Mouse (Mus musculus) liver, embryonic 14.5 days (tissue): Measurements from ENCODE around the gene Lmod1. TPM values are rescaled to one million over a fixed set of nuclear protein-coding genes. Genes with fewer than 3 reads are reported as not detected.

ENCODE experiments used
- ATAC-seq: fragments of 200-750 bp; cut with Nextera tagmentation; 2 replicates; pipeline ENCODE4 v1.8.0; 2017; ENCODE audit warnings: moderate number of reproducible peaks, mild to moderate bottlenecking, moderate library complexity; ENCODE audit not compliant: insufficient read depth
- DNase-seq, 3 experiments: peaks; one replicate each; pipeline ENCODE4 v3.0.0-alpha.2; 2012 to 2013; ENCODE audit warnings: low read depth in 3 of 3, low spot score in 3 of 3
- H3K27ac ChIP-seq: fragments of 300-500 bp; sonication (generic); 2 replicates; pipeline ENCODE4 v1.5.1; 2014; ENCODE audit warnings: moderate library complexity, mild to moderate bottlenecking, control low read depth, inconsistent platforms
- H3K27me3 ChIP-seq: fragments of 300-500 bp; sonication (generic); 2 replicates; pipeline ENCODE4 v1.6.1; 2014; ENCODE audit warnings: mild to moderate bottlenecking, low read length, moderate library complexity; ENCODE audit not compliant: control insufficient read depth, insufficient read depth
- H3K36me3 ChIP-seq: fragments of 300-500 bp; sonication (generic); replicated peaks from 2 replicates; pipeline ENCODE4 v1.6.1; 2014; ENCODE audit warnings: low read depth; ENCODE audit not compliant: control insufficient read depth, insufficient read depth
- H3K4me1 ChIP-seq, 2 experiments: fragments of 200-500 bp in 1 of 2; fragments of 300-500 bp in 1 of 2; sonication (generic) in 1 of 2; replicated peaks; 2 replicates each; pipeline ENCODE4 v1.6.1; 2012 to 2014; ENCODE audit warnings: antibody characterized with exemption in 1 of 2, inconsistent platforms in 1 of 2, low read length in 1 of 2; ENCODE audit not compliant: control insufficient read depth in 2 of 2, insufficient read depth in 2 of 2
- H3K4me2 ChIP-seq: fragments of 300-500 bp; sonication (generic); 2 replicates; pipeline ENCODE4 v1.6.1; 2014; ENCODE audit warnings: low read depth, mild to moderate bottlenecking, control low read depth, moderate library complexity
- H3K4me3 ChIP-seq, 2 experiments: fragments of 200-500 bp in 1 of 2; fragments of 300-500 bp in 1 of 2; sonication (generic) in 1 of 2; 2 replicates each; pipeline ENCODE4 v1.5.1; 2012 to 2014; ENCODE audit warnings: low read depth in 2 of 2, low read length in 2 of 2, mild to moderate bottlenecking in 2 of 2, control low read depth in 1 of 2, inconsistent platforms in 1 of 2, moderate library complexity in 1 of 2; ENCODE audit not compliant: insufficient read depth in 1 of 2
- H3K9ac ChIP-seq: fragments of 300-500 bp; sonication (generic); replicated peaks from 2 replicates; pipeline ENCODE4 v1.6.1; 2014; ENCODE audit warnings: mild to moderate bottlenecking, control low read depth, moderate library complexity
- H3K9me3 ChIP-seq: fragments of 300-500 bp; sonication (generic); 2 replicates; pipeline ENCODE4 v1.6.1; 2016; ENCODE audit warnings: low read length, mixed read lengths; ENCODE audit not compliant: control insufficient read depth
- CTCF ChIP-seq: IDR thresholded peaks from 2 replicates; pipeline ENCODE4 v1.5.1; 2016; ENCODE audit warnings: antibody characterized with exemption, low read depth, control low read depth
- EP300 ChIP-seq: IDR thresholded peaks from 2 replicates; pipeline ENCODE4 v1.6.1; 2016; ENCODE audit warnings: antibody characterized with exemption, low read depth
- WGBS: fragments of 180-500 bp; shearing (Covaris S2); extraction: QIAGEN DNeasy Blood & Tissue Kit; methylation state at CpG from one replicate; pipeline ENCODE4 v1.1.7; 2014; ENCODE audit not compliant: insufficient replicate concordance; 5-methylcytosine and 5-hydroxymethylcytosine counted together
- polyA plus RNA-seq, 2 experiments: library from polyadenylated mRNA; depleted of rRNA in 1 of 2; stranded (reverse) in 1 of 2; unstranded in 1 of 2; fragments of >200 nt; fragmentation: Nextera tagmentation in 1 of 2; extraction: Ambion mirVana in 1 of 2; gene quantifications; 2 replicates each; pipeline versions ENCODE4 v1.2.1 to v1.2.3; 2012 to 2014

Lmod1 gene
- polyA plus RNA-seq, 2 experiments, result 0.08 to 0.10 TPM

- H3K4me3 ChIP-seq, result no peak overlapping the region
- H3K4me2 ChIP-seq, result no peak overlapping the region
- whole genome bisulfite sequencing, result 53% methylated on average over 7 of the region's 7 CpGs
- no peak overlapping the region for H3K27ac ChIP-seq
- no peak for DNase-seq
- H3K36me3 ChIP-seq, result peaks cover 72% of the 10 kb centered on the region
- H3K4me1 ChIP-seq, result no peaks in the 10 kb centered on the region
- no peaks in the 10 kb centered on the region for H3K27me3 ChIP-seq
- no peak overlapping the region for H3K9ac ChIP-seq
- no peaks in the 10 kb centered on the region for H3K9me3 ChIP-seq
- TF ChIP-seq EP300 (no peak), CTCF (no peak)
- no peak for ATAC-seq
Measured at GRCm38 (mm10) chr1:135405356-135405755, 80.7 kb downstream of the Lmod1 start.

DNA sequence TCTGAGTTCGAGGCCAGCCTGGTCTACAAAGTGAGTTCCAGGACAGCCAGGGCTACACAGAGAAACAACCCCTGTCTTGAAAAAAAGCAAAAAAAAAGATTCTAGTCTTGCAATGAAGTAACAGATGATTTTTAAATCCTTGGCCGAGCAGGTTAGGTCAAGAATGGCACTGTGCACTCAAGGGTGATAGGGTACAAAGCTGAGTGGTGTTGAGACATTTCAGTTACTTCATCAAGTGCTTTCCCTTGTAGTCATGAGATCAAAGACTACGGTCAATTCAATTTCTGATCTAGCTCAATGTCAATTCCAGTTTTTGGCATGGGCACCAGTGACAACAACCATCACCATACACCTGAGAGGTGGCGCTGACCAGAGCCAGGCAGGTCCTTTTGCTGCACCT is 84.4 kb downstream of the Lmod1 start:
- Histone ChIP-seq H3K9me3 (no peaks in the 10 kb centered on the region), H3K36me3 (peaks cover 59% of the 10 kb centered on the region), H3K27ac (no peak overlapping the region), H3K9ac (no peak overlapping the region), H3K27me3 (no peaks in the 10 kb centered on the region), H3K4me3 (no peak overlapping the region), H3K4me1 (no peaks in the 10 kb centered on the region), H3K4me2 (no peak overlapping the region)
- 82% methylated on average over 4 of the region's 4 CpGs for whole genome bisulfite sequencing
- ATAC-seq, result no peak
- DNase-seq, result no peak
- TF ChIP-seq CTCF (no peak), EP300 (no peak)

DNA sequence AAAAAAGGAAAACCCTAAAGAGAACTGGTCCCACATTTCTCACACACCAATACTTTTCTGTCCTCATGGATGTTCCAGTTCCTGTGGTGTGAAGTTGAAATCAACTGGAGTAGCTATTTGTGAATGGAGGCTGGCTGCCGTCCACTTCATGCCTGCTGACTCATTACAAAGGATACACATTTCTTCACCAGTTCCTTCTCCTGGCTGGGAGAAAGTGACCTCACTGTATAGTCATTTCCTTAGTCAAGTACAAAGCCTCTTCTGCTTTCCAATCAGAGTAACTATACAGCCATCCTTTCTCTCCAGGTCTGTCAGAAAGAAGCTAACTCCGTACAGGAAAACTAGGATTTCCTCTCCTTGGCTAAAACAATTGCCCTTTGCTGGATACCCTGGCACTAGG is 86.4 kb downstream of the Lmod1 start:
- TF ChIP-seq CTCF (no peak), EP300 (no peak)
- no peak for ATAC-seq

DNA sequence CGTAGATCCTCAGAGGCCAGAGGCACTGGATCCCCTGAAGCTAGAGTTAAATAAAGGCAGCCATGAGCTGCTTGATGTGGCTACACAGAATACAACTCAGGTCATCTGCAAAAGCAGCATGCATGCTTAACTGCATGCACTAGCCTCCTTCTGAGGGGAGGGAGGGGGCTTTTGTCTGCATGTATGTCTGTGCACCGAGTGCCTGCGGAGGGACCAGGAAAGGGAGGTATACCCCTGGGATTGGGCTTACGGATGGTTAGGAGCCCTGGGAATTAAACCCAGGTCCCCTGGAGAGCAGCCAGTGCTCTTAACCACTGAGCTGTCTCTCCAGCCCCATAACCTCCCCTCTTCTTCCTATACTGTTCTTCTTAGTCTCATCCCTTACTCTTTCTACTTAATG is 87.5 kb downstream of the Lmod1 start:
- TF ChIP-seq EP300, result no peak
- TF ChIP-seq CTCF, result no peak
- Histone ChIP-seq H3K4me2 (no peak overlapping the region), H3K27me3 (no peaks in the 10 kb centered on the region), H3K9ac (no peak overlapping the region), H3K9me3 (no peaks in the 10 kb centered on the region), H3K4me1 (no peaks in the 10 kb centered on the region), H3K27ac (no peak overlapping the region), H3K4me3 (no peak overlapping the region), H3K36me3 (peaks cover 59% of the 10 kb centered on the region)
- ATAC-seq (no peak), DNase-seq (no peak)
- 79% methylated on average over 4 of the region's 4 CpGs for WGBS

More for the DNA sequence above, 86.4 kb downstream of the Lmod1 start:
- Histone ChIP-seq H3K4me3 (no peak overlapping the region), H3K27ac (no peak overlapping the region), H3K4me1 (no peaks in the 10 kb centered on the region), H3K36me3 (peaks cover 54% of the 10 kb centered on the region), H3K9ac (no peak overlapping the region), H3K4me2 (no peak overlapping the region), H3K9me3 (no peaks in the 10 kb centered on the region), H3K27me3 (no peaks in the 10 kb centered on the region)
- WGBS, result 48% methylated on average over 2 of the region's 2 CpGs
- DNase-seq, result no peak

GRCm38 (mm10) chr1:135413996-135414395 is 89.4 kb downstream of the Lmod1 start:
- no peaks in the 10 kb centered on the region for H3K4me1 ChIP-seq
- no peaks in the 10 kb centered on the region for H3K27me3 ChIP-seq
- no peak overlapping the region for H3K27ac ChIP-seq
- no peak overlapping the region for H3K4me3 ChIP-seq
- H3K36me3 ChIP-seq, result peaks cover 56% of the 10 kb centered on the region
- no peaks in the 10 kb centered on the region for H3K9me3 ChIP-seq
- H3K4me2 ChIP-seq, result no peak overlapping the region
- no peak overlapping the region for H3K9ac ChIP-seq
- ATAC-seq (no peak), DNase-seq (no peak)
- TF ChIP-seq EP300, result no peak
- TF ChIP-seq CTCF, result no peak

Other genes starting within 250 kb of the Lmod1 start
- gene Lgr6, start 219.5 kb upstream of the Lmod1 start, polyA plus RNA-seq (2012; rRNA removed), result 0.02 TPM in 2 replicates
- 0.05 and 0.08 TPM in 2 replicates for gene Lgr6, start 219.5 kb upstream of the Lmod1 start, polyA plus RNA-seq (2014; fragmentation: Nextera tagmentation; extraction: Ambion mirVana)
- gene Ptpn7, start 192.1 kb upstream of the Lmod1 start, polyA plus RNA-seq (2012; rRNA removed), result 11.9 and 12.4 TPM in 2 replicates
- gene Ptpn7, start 192.1 kb upstream of the Lmod1 start, polyA plus RNA-seq (2014; fragmentation: Nextera tagmentation; extraction: Ambion mirVana), result 8.6 and 9.4 TPM in 2 replicates
- gene Arl8a, start 178.0 kb upstream of the Lmod1 start, polyA plus RNA-seq (2012; rRNA removed), result 8.1 and 9.2 TPM in 2 replicates
- 7.2 and 8.5 TPM in 2 replicates for gene Arl8a, start 178.0 kb upstream of the Lmod1 start, polyA plus RNA-seq (2014; fragmentation: Nextera tagmentation; extraction: Ambion mirVana)
- 0.01 TPM in 1 of 2 replicates, not detected in the other for gene Gpr37l1, start 157.1 kb upstream of the Lmod1 start, polyA plus RNA-seq (2012; rRNA removed)
- gene Gpr37l1, start 157.1 kb upstream of the Lmod1 start, polyA plus RNA-seq (2014; fragmentation: Nextera tagmentation; extraction: Ambion mirVana), result not detected in 2 replicates
- 0.57 and 0.58 TPM in 2 replicates for gene Elf3, start 66.2 kb upstream of the Lmod1 start, polyA plus RNA-seq (2012; rRNA removed)
- 0.43 and 0.61 TPM in 2 replicates for gene Elf3, start 66.2 kb upstream of the Lmod1 start, polyA plus RNA-seq (2014; fragmentation: Nextera tagmentation; extraction: Ambion mirVana)
- 7.3 and 8.4 TPM in 2 replicates for gene Rnpep, start 40.7 kb upstream of the Lmod1 start, polyA plus RNA-seq (2012; rRNA removed)
- gene Rnpep, start 40.7 kb upstream of the Lmod1 start, polyA plus RNA-seq (2014; fragmentation: Nextera tagmentation; extraction: Ambion mirVana), result 23.0 and 24.2 TPM in 2 replicates
- 15.4 and 26.0 TPM in 2 replicates for gene Timm17a, start 11.0 kb upstream of the Lmod1 start, polyA plus RNA-seq (2012; rRNA removed)
- gene Timm17a, start 11.0 kb upstream of the Lmod1 start, polyA plus RNA-seq (2014; fragmentation: Nextera tagmentation; extraction: Ambion mirVana), result 136 and 146 TPM in 2 replicates
- 0.64 and 0.84 TPM in 2 replicates for gene Shisa4, start 50.4 kb downstream of the Lmod1 start, polyA plus RNA-seq (2012; rRNA removed)
- gene Shisa4, start 50.4 kb downstream of the Lmod1 start, polyA plus RNA-seq (2014; fragmentation: Nextera tagmentation; extraction: Ambion mirVana), result 0.41 and 0.56 TPM in 2 replicates
- gene Ipo9, start 105.7 kb downstream of the Lmod1 start, polyA plus RNA-seq (2012; rRNA removed), result 19.4 and 20.7 TPM in 2 replicates
- 26.6 and 26.9 TPM in 2 replicates for gene Ipo9, start 105.7 kb downstream of the Lmod1 start, polyA plus RNA-seq (2014; fragmentation: Nextera tagmentation; extraction: Ambion mirVana)